Mouse (Mus musculus): ENCODE data around the gene Smndc1. TPM values are rescaled to one million over a fixed set of nuclear protein-coding genes. Genes with fewer than 3 reads are reported as not detected.

Smndc1 gene
- polyA plus RNA-seq, 1 experiment from 2014 or later: 38.5 TPM

GRCm38 (mm10) chr19:53423816-53424465 is 33.6 kb upstream of the Smndc1 start:
- H3K36me3 ChIP-seq: no peaks in the 10 kb centered on the region
- no peak overlapping the region for H3K27ac ChIP-seq
- H3K9ac ChIP-seq: no peak overlapping the region
- no peak overlapping the region for H3K4me3 ChIP-seq
- H3K9me3 ChIP-seq: no peaks in the 10 kb centered on the region
- WGBS: 61% methylated on average over 17 of the region's 17 CpGs
- H3K4me2 ChIP-seq: 0 out of 2 replicates have a peak overlapping the region, but pooled peaks have one; percentile 19
- H3K27me3 ChIP-seq: no peaks in the 10 kb centered on the region
- peaks cover 34% of the 10 kb centered on the region for H3K4me1 ChIP-seq
- no peak for ATAC-seq (ENCODE audit: borderline replicate concordance, extremely low read depth, low FRiP score, low TSS enrichment)

GRCm38 (mm10) chr19:53423341-53423753 is 33.0 kb upstream of the Smndc1 start:
- no peak overlapping the region for H3K9ac ChIP-seq
- H3K4me2 ChIP-seq: 0 out of 2 replicates have a peak overlapping the region, but pooled peaks have one; percentile 19
- ATAC-seq (ENCODE audit: borderline replicate concordance, extremely low read depth, low FRiP score, low TSS enrichment): no peak
- no peaks in the 10 kb centered on the region for H3K9me3 ChIP-seq
- WGBS: 18% methylated on average over 17 of the region's 19 CpGs
- no peak overlapping the region for H3K27ac ChIP-seq
- H3K27me3 ChIP-seq: no peaks in the 10 kb centered on the region
- no peak overlapping the region for H3K4me3 ChIP-seq
- H3K4me1 ChIP-seq: peaks cover 34% of the 10 kb centered on the region
- no peaks in the 10 kb centered on the region for H3K36me3 ChIP-seq

GRCm38 (mm10) chr19:53422358-53423308 is 32.3 kb upstream of the Smndc1 start:
- H3K27ac ChIP-seq: no peak overlapping the region
- H3K9ac ChIP-seq: no peak overlapping the region
- no peaks in the 10 kb centered on the region for H3K36me3 ChIP-seq
- H3K9me3 ChIP-seq: no peaks in the 10 kb centered on the region
- H3K4me2 ChIP-seq: no peak overlapping the region
- H3K27me3 ChIP-seq: no peaks in the 10 kb centered on the region
- no peak overlapping the region for H3K4me3 ChIP-seq
- H3K4me1 ChIP-seq: peaks cover 27% of the 10 kb centered on the region
- no peak for ATAC-seq (ENCODE audit: borderline replicate concordance, extremely low read depth, low FRiP score, low TSS enrichment)
- 56% methylated on average over 18 of the region's 18 CpGs for WGBS

- H3K4me2 ChIP-seq: peak overlapping the region; percentile 79
- WGBS: 2% methylated on average over 6 of the region's 6 CpGs
- H3K4me1 ChIP-seq: peaks cover 20% of the 10 kb centered on the region; the same call in 1 of the 2 replicates
- peak overlapping the region; percentile 44 for H3K4me3 ChIP-seq
- no peak for ATAC-seq (ENCODE audit: borderline replicate concordance, extremely low read depth, low FRiP score, low TSS enrichment)
- H3K9ac ChIP-seq: no peak overlapping the region
- peak overlapping the region; percentile 90 for H3K27ac ChIP-seq
- H3K9me3 ChIP-seq: no peaks in the 10 kb centered on the region
- no peaks in the 10 kb centered on the region for H3K27me3 ChIP-seq
- H3K36me3 ChIP-seq: no peaks in the 10 kb centered on the region
Observed at GRCm38 (mm10) chr19:53421583-53422188, 31.3 kb upstream of the Smndc1 start.

- H3K4me3 ChIP-seq: peak overlapping the region; percentile 44
- H3K36me3 ChIP-seq: no peaks in the 10 kb centered on the region
- 1% methylated on average over 19 of the region's 19 CpGs for WGBS
- peak overlapping the region; percentile 79 for H3K4me2 ChIP-seq
- peaks cover 20% of the 10 kb centered on the region; the same call in 1 of the 2 replicates for H3K4me1 ChIP-seq
- peak overlapping the region; percentile 45 for H3K9ac ChIP-seq
- peak overlapping the region; percentile 90 for H3K27ac ChIP-seq
- peak; percentile 91 for ATAC-seq (ENCODE audit: borderline replicate concordance, extremely low read depth, low FRiP score, low TSS enrichment)
- no peaks in the 10 kb centered on the region for H3K27me3 ChIP-seq
- H3K9me3 ChIP-seq: no peaks in the 10 kb centered on the region
Observed at GRCm38 (mm10) chr19:53420924-53421582, 30.7 kb upstream of the Smndc1 start.

GRCm38 (mm10) chr19:53419834-53420233 is 29.5 kb upstream of the Smndc1 start:
- H3K36me3 ChIP-seq: no peaks in the 10 kb centered on the region
- no peak for ATAC-seq (ENCODE audit: borderline replicate concordance, extremely low read depth, low FRiP score, low TSS enrichment)
- WGBS: 46% methylated on average over 5 of the region's 5 CpGs
- H3K4me2 ChIP-seq: no peak overlapping the region
- no peak overlapping the region for H3K27ac ChIP-seq
- no peaks in the 10 kb centered on the region for H3K9me3 ChIP-seq
- peaks cover 20% of the 10 kb centered on the region; the same call in 1 of the 2 replicates for H3K4me1 ChIP-seq
- H3K27me3 ChIP-seq: no peaks in the 10 kb centered on the region
- H3K9ac ChIP-seq: no peak overlapping the region
- H3K4me3 ChIP-seq: no peak overlapping the region

- Histone ChIP-seq H3K36me3 (no peaks in the 10 kb centered on the region), H3K4me1 (peaks cover 14% of the 10 kb centered on the region), H3K27ac (no peak overlapping the region), H3K9ac (no peak overlapping the region), H3K4me2 (no peak overlapping the region), H3K9me3 (no peaks in the 10 kb centered on the region), H3K27me3 (no peaks in the 10 kb centered on the region), H3K4me3 (no peak overlapping the region)
- ATAC-seq (ENCODE audit: borderline replicate concordance, extremely low read depth, low FRiP score, low TSS enrichment): no peak
- 83% methylated on average over 17 of the region's 17 CpGs for WGBS
Observed at GRCm38 (mm10) chr19:53415198-53415597, 24.8 kb upstream of the Smndc1 start.

GRCm38 (mm10) chr19:53414650-53415049 is 24.3 kb upstream of the Smndc1 start:
- Histone ChIP-seq H3K9me3 (no peaks in the 10 kb centered on the region), H3K27me3 (no peaks in the 10 kb centered on the region), H3K4me2 (no peak overlapping the region), H3K36me3 (no peaks in the 10 kb centered on the region), H3K9ac (no peak overlapping the region), H3K4me3 (no peak overlapping the region), H3K4me1 (peaks cover 20% of the 10 kb centered on the region), H3K27ac (no peak overlapping the region)
- 57% methylated on average over 11 of the region's 11 CpGs for WGBS
- no peak for ATAC-seq (ENCODE audit: borderline replicate concordance, extremely low read depth, low FRiP score, low TSS enrichment)

GRCm38 (mm10) chr19:53413617-53414380 is 23.4 kb upstream of the Smndc1 start:
- no peak overlapping the region for H3K27ac ChIP-seq

GRCm38 (mm10) chr19:53412149-53412848 is 21.9 kb upstream of the Smndc1 start:
- Histone ChIP-seq H3K36me3 (no peaks in the 10 kb centered on the region), H3K4me2 (no peak overlapping the region), H3K4me1 (peaks cover 21% of the 10 kb centered on the region), H3K9me3 (no peaks in the 10 kb centered on the region), H3K27ac (peak overlapping the region; percentile 39), H3K4me3 (no peak overlapping the region), H3K27me3 (no peaks in the 10 kb centered on the region), H3K9ac (no peak overlapping the region)
- WGBS: 16% methylated on average over 6 of the region's 6 CpGs
- no peak for ATAC-seq (ENCODE audit: borderline replicate concordance, extremely low read depth, low FRiP score, low TSS enrichment)

More at GRCm38 (mm10) chr19:53413617-53414380, 23.4 kb upstream of the Smndc1 start:
- no peaks in the 10 kb centered on the region for H3K27me3 ChIP-seq
- H3K36me3 ChIP-seq: no peaks in the 10 kb centered on the region
- peaks cover 21% of the 10 kb centered on the region for H3K4me1 ChIP-seq
- ATAC-seq (ENCODE audit: borderline replicate concordance, extremely low read depth, low FRiP score, low TSS enrichment): no peak
- no peak overlapping the region for H3K4me3 ChIP-seq
- no peak overlapping the region for H3K9ac ChIP-seq
- 67% methylated on average over 15 of the region's 15 CpGs for WGBS
- no peaks in the 10 kb centered on the region for H3K9me3 ChIP-seq
- no peak overlapping the region for H3K4me2 ChIP-seq
